8 mouse cellular contexts compared by ENCODE assay signal in the genomic region with DNA sequence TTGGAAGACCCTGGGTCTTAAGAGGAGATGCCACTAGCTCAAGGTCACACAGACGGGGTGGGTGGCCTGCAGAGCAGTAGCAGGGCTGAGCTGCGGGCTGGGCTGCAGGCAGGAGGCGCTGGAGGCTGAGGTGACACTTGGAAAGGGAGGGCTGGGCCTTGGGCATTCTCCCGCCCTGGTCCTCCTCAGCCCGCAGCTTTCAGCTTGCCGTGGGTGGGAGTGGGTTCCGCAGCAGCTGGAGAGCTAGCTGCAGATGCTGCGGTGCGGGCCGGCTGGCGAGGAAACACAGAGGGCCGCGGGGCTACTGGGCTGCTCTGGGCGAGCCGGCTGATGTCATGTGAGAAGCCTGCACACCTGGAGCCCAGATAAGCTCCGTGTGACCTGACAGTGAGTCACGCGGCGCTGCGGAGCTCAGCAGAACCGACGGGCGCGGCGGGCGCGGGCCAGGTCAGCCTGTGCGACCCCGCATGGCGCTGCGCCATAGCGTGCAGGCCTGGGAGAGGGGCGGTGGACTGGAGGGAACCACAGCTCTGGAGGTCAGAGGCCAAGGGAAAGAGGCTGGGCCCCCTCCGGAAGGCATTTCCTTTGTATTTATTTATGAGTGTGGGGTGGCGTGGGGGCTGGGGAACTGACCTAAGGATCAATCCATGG. TPM values are rescaled to one million over a fixed set of nuclear protein-coding genes. Genes with fewer than 3 reads are reported as not detected.
A peak's percentile ranks its signal among the peaks of the same experiment; 100 is the strongest.
DNase-seq lines count a peak whose midpoint lies in the region; ATAC-seq and TF ChIP-seq lines count a peak whose summit lies in the region.

No protein-coding gene starts in this region.

- H3K36me3 ChIP-seq in C2C12 (ENCODE audit: control insufficient read depth, insufficient read depth), result peaks cover 5% of the 10 kb centered on the region
- H3K36me3 ChIP-seq in erythroblast, embryonic 14.5 days (ENCODE audit: control insufficient read depth), result peaks cover 4% of the 10 kb centered on the region

- no peak for DNase-seq in Patski (ENCODE audit: low read depth, low spot score)
- peak; percentile 41 to 57 for DNase-seq in layer of hippocampus, postnatal 10 days (ENCODE audit: low spot score in 2 of 2)
- DNase-seq in lung, postnatal 4 days, result peak; percentile 75 to 78
- peak; percentile 58 for DNase-seq in right cerebral cortex, postnatal 25 days
- DNase-seq in adipocyte (ENCODE audit: low spot score), result no peak

- H3ac ChIP-seq in C2C12 (ENCODE audit: control insufficient read depth, insufficient read length, low read depth), result peak overlapping the region; percentile 6

- no peaks in the 10 kb centered on the region for H3K27me3 ChIP-seq in C2C12 (ENCODE audit: control insufficient read depth, insufficient read depth, insufficient read length)
- no peaks in the 10 kb centered on the region for H3K27me3 ChIP-seq in Patski
- H3K27me3 ChIP-seq in erythroblast, embryonic 14.5 days (ENCODE audit: control insufficient read depth), result no peaks in the 10 kb centered on the region

- TF ChIP-seq CTCF in C2C12 (IDR thresholded peaks at IDR 0.05; ENCODE audit: control insufficient read depth, insufficient read depth, insufficient read length) (peak; percentile 60), Patski (IDR thresholded peaks at IDR 0.05) (peak; percentile 68)

- ATAC-seq in Patski, result no peak
- ATAC-seq in hematopoietic stem cell, adult 5-6 weeks (replicated peaks in 1 of 2; ENCODE audit: insufficient read depth in 1 of 2, low FRiP score in 2 of 2, low TSS enrichment in 1 of 2, low read depth in 1 of 2, poor library complexity in 2 of 2, severe bottlenecking in 2 of 2), result peak; percentile 79 to 83

- H3K79me2 ChIP-seq in C2C12 (ENCODE audit: control insufficient read depth, insufficient read depth), result peaks cover 87% of the 10 kb centered on the region

- in situ Hi-C loops in Patski (cut with MboI; ENCODE audit: low pct_unique_long_range_greater_than_20kb), result no loop called here

- no peaks in the 10 kb centered on the region for H3K9me3 ChIP-seq in erythroblast, embryonic 14.5 days (ENCODE audit: control insufficient read depth, low read length)

- POLR2A ChIA-PET in Patski (lab: Charles Lee), result no interaction called here

- H3K79me3 ChIP-seq in C2C12 (ENCODE audit: low read depth), result peaks cover 52% of the 10 kb centered on the region

- H3K4me3 ChIP-seq in C2C12 (ENCODE audit: insufficient read depth, poor library complexity, severe bottlenecking), result no peak overlapping the region
- H3K4me3 ChIP-seq in erythroblast, embryonic 14.5 days (replicated peaks), result peak overlapping the region; percentile 72

- peaks cover 77% of the 10 kb centered on the region for H3K4me1 ChIP-seq in erythroblast, embryonic 14.5 days (ENCODE audit: control insufficient read depth)

- CTCF ChIA-PET in Patski (lab: Charles Lee), result interaction anchor here (1.1 to 2.2 kb wide), 5 partner anchors 12 to 58 kb away, joined by 3 to 13 read pairs (median 4); no protein-coding TSS in a partner anchor

TF ChIP-seq in C2C12, 6 proteins besides CTCF, POLR2A, EP300 and RAD21:
- TF ChIP-seq MYOG (IDR thresholded peaks at IDR 0.05; ENCODE audit: control insufficient read depth, extremely low read depth, insufficient read length) (no peak), FOSL1 (IDR thresholded peaks at IDR 0.05; ENCODE audit: insufficient read depth, low read length, poor library complexity, severe bottlenecking) (no peak), MAX (IDR thresholded peaks at IDR 0.05) (no peak), MYOD1 (IDR thresholded peaks at IDR 0.05; ENCODE audit: control insufficient read depth, insufficient read length, low read depth) (no peak), USF1 (IDR thresholded peaks at IDR 0.05; ENCODE audit: low read depth) (no peak), CEBPB (IDR thresholded peaks at IDR 0.05; ENCODE audit: low read depth) (no peak)

RNA-seq across cellular contexts. Expression of gene Myo18a, which starts 3.4 kb away (rescaled TPM):
- polyA plus RNA-seq in C2C12 (2012; fragmentation: generic; extraction: Trizol) (57.0 TPM), Patski (2021) (166 TPM)
- polyA plus RNA-seq in erythroblast, embryonic 14.5 days (2012), result 5.1 and 7.7 TPM in 2 replicates
- total RNA-seq in hematopoietic stem cell, adult 5-6 weeks (2017), result 97.7 and 133 TPM in 2 replicates
- total RNA-seq in layer of hippocampus, postnatal 10 days (2021), result 100 to 1,000 TPM; 150 to 167 TPM

RNA-seq across cellular contexts. Expression of gene Gm10277, which starts 21.1 kb away (rescaled TPM):
- polyA plus RNA-seq in C2C12 (2012; fragmentation: generic; extraction: Trizol) (0.33 TPM), Patski (2021) (0.14 TPM)
- not detected in 2 replicates for polyA plus RNA-seq in erythroblast, embryonic 14.5 days (2012)
- not detected in 2 replicates for total RNA-seq in hematopoietic stem cell, adult 5-6 weeks (2017)
- total RNA-seq in layer of hippocampus, postnatal 10 days (2021), result not detected

RNA-seq across cellular contexts. Expression of gene Cryba1, which starts 41.4 kb away (rescaled TPM):
- polyA plus RNA-seq in C2C12 (2012; fragmentation: generic; extraction: Trizol), result 0.07 TPM
- not detected for polyA plus RNA-seq in Patski (2021)
- polyA plus RNA-seq in erythroblast, embryonic 14.5 days (2012), result not detected in 2 replicates
- total RNA-seq in hematopoietic stem cell, adult 5-6 weeks (2017), result not detected in 2 replicates
- total RNA-seq in layer of hippocampus, postnatal 10 days (2021), result under 1 TPM; 0.45 to 0.87 TPM

Comparison
In these comparisons a context has a peak if more than half of its experiments do, and no peak if none do; other contexts are left out.
1. DNase-seq: peak in layer of hippocampus, postnatal 10 days (2 of 2), lung, postnatal 4 days (2 of 2) and right cerebral cortex, postnatal 25 days (single experiment); none in Patski (single experiment) and adipocyte (single experiment).